ENCODE assay signal across 10 mouse cellular contexts in genomic region chr9:21034481-21035085, GRCm38 (mm10). TPM values are rescaled to one million over a fixed set of nuclear protein-coding genes. Genes with fewer than 3 reads are reported as not detected.
DNase-seq lines count a peak whose midpoint lies in the region; ATAC-seq lines count a peak whose summit lies in the region.
"Had no signal": no experiment of that assay in that cellular context is flagged by ENCODE, and none has a peak within 500 bp of the region (broad histone marks: within the 10 kb centered on the region; RNA-seq: fewer than 3 reads in every experiment).

No protein-coding gene starts in this region.

- H3K36me3 ChIP-seq in heart, embryonic 11.5 days (ENCODE audit: control insufficient read depth, insufficient read depth, low read length): no peaks in the 10 kb centered on the region
- H3K36me3 ChIP-seq in limb, embryonic 11.5 days (ENCODE audit: control insufficient read depth, insufficient read depth, low read length): no peaks in the 10 kb centered on the region
- H3K36me3 ChIP-seq: heart, embryonic 15.5 days had no signal

- intact Hi-C loops in heart, postnatal 14 days (cut with DNase I): loop anchor here (5.0 kb wide), 1 partner anchor 58 kb away; the partner anchor contains the start of genes Gm38431 and Raver1

- no peak overlapping the region for H3K27ac ChIP-seq in heart, embryonic 11.5 days (ENCODE audit: low read depth, low read length)
- no peak overlapping the region for H3K27ac ChIP-seq in limb, embryonic 11.5 days (replicated peaks; ENCODE audit: low read depth, low read length)
- H3K27ac ChIP-seq: heart, embryonic 15.5 days had no signal

- no peak for DNase-seq in heart, postnatal 14 days
- DNase-seq in testis, postnatal 10 days (ENCODE audit: low spot score): peak; percentile 55
- no peak for DNase-seq in testis, postnatal 14 days (ENCODE audit: low spot score)
- peak; percentile 65 for DNase-seq in limb, embryonic 11.5 days (ENCODE audit: low spot score)
- no peak for DNase-seq in spleen, postnatal 4 days (ENCODE audit: low spot score in 2 of 2)
- no peak for DNase-seq in spleen, postnatal 36 days (ENCODE audit: low spot score in 2 of 2)
- no peak for DNase-seq in gastrocnemius, adult 8-10 months (ENCODE audit: low spot score in 2 of 2)

- WGBS in heart, embryonic 11.5 days (ENCODE audit: insufficient replicate concordance): 4% methylated on average over 17 of the region's 17 CpGs
- 4% methylated on average over 17 of the region's 17 CpGs for WGBS in limb, embryonic 11.5 days

- ATAC-seq in heart, embryonic 11.5 days (replicated peaks; ENCODE audit: insufficient number of reproducible peaks, low FRiP score, low TSS enrichment): no peak
- no peak for ATAC-seq in limb, embryonic 11.5 days (ENCODE audit: insufficient number of reproducible peaks, low FRiP score, low TSS enrichment, low read depth)

- H3K27me3 ChIP-seq in heart, embryonic 11.5 days (ENCODE audit: control insufficient read depth, insufficient read depth, low read length): peaks cover 79% of the 10 kb centered on the region
- H3K27me3 ChIP-seq in limb, embryonic 11.5 days (ENCODE audit: control insufficient read depth, insufficient read depth, low read length): peaks cover 89% of the 10 kb centered on the region

- H3K4me2 ChIP-seq in heart, embryonic 11.5 days: 0 out of 2 replicates have a peak overlapping the region, but pooled peaks have one; percentile 19
- no peak overlapping the region for H3K4me2 ChIP-seq in limb, embryonic 11.5 days (ENCODE audit: low read depth, severe bottlenecking)

- no peak overlapping the region for H3K9ac ChIP-seq in heart, embryonic 11.5 days (ENCODE audit: low read depth, low read length)
- H3K9ac ChIP-seq in limb, embryonic 11.5 days (ENCODE audit: low read length): no peak overlapping the region
- H3K9ac ChIP-seq: heart, embryonic 15.5 days had no signal

- no peaks in the 10 kb centered on the region for H3K9me3 ChIP-seq in heart, embryonic 11.5 days (replicated peaks; ENCODE audit: control insufficient read depth, low read length)
- H3K9me3 ChIP-seq in limb, embryonic 11.5 days (ENCODE audit: control insufficient read depth, low read length): no peaks in the 10 kb centered on the region
- H3K9me3 ChIP-seq: heart, embryonic 15.5 days had no signal

- H3K4me3 ChIP-seq in heart, embryonic 11.5 days (ENCODE audit: low read depth, low read length): no peak overlapping the region
- H3K4me3 ChIP-seq in limb, embryonic 11.5 days (ENCODE audit: low read depth, low read length): no peak overlapping the region
- H3K4me3 ChIP-seq: heart, embryonic 15.5 days had no signal

- H3K4me1 ChIP-seq in heart, embryonic 11.5 days (ENCODE audit: control insufficient read depth, insufficient read depth, low read length): peaks cover 48% of the 10 kb centered on the region
- peaks cover 31% of the 10 kb centered on the region for H3K4me1 ChIP-seq in limb, embryonic 11.5 days (ENCODE audit: control insufficient read depth, insufficient read depth, low read length)

RNA-seq across cellular contexts. Expression of gene Icam5, which starts 2.7 kb away (rescaled TPM):
- not detected in 2 replicates for polyA plus RNA-seq in heart, embryonic 11.5 days (2014; fragmentation: Nextera tagmentation; extraction: Ambion mirVana)
- under 1 TPM in 1 of 2 experiments, not detected in 1; 0.12 TPM for total RNA-seq in heart, postnatal 14 days (2021)
- polyA plus RNA-seq in limb, embryonic 11.5 days (2014; fragmentation: Nextera tagmentation; extraction: Ambion mirVana): not detected in 2 replicates
- under 1 TPM in 1 of 4 experiments, not detected in 3; 0.08 TPM for total RNA-seq in gastrocnemius, adult 8-10 months (2022)
- total RNA-seq: neutrophil, adult 5-6 weeks had no signal

RNA-seq across cellular contexts. Expression of gene Icam4, which starts 5.4 kb away (rescaled TPM):
- polyA plus RNA-seq in heart, embryonic 11.5 days (2014; fragmentation: Nextera tagmentation; extraction: Ambion mirVana): 18.9 and 25.4 TPM in 2 replicates
- total RNA-seq in heart, postnatal 14 days (2021): under 1 TPM; 0.37 to 0.38 TPM
- polyA plus RNA-seq in limb, embryonic 11.5 days (2014; fragmentation: Nextera tagmentation; extraction: Ambion mirVana): 3.6 and 5.3 TPM in 2 replicates
- 1 to 10 TPM; 1.3 to 2.7 (median 1.8) TPM for total RNA-seq in gastrocnemius, adult 8-10 months (2022)
- total RNA-seq: neutrophil, adult 5-6 weeks had no signal

RNA-seq across cellular contexts. Expression of gene Icam1, which starts 18.8 kb away (rescaled TPM):
- 8.1 and 8.5 TPM in 2 replicates for polyA plus RNA-seq in heart, embryonic 11.5 days (2014; fragmentation: Nextera tagmentation; extraction: Ambion mirVana)
- 10 to 100 TPM in 1 of 2 experiments, 1 to 10 TPM in 1; 8.5 to 10.1 TPM for total RNA-seq in heart, postnatal 14 days (2021)
- 5.5 and 8.3 TPM in 2 replicates for polyA plus RNA-seq in limb, embryonic 11.5 days (2014; fragmentation: Nextera tagmentation; extraction: Ambion mirVana)
- total RNA-seq in gastrocnemius, adult 8-10 months (2022): 1 to 10 TPM; 1.3 to 2.3 (median 1.4) TPM

RNA-seq across cellular contexts. Expression of gene Mrpl4, which starts 32.0 kb away (rescaled TPM):
- polyA plus RNA-seq in heart, embryonic 11.5 days (2014; fragmentation: Nextera tagmentation; extraction: Ambion mirVana): 140 and 147 TPM in 2 replicates
- 100 to 1,000 TPM; 116 to 123 TPM for total RNA-seq in heart, postnatal 14 days (2021)
- 163 and 169 TPM in 2 replicates for polyA plus RNA-seq in limb, embryonic 11.5 days (2014; fragmentation: Nextera tagmentation; extraction: Ambion mirVana)
- 10 to 100 TPM; 53.7 to 58.9 (median 55.7) TPM for total RNA-seq in gastrocnemius, adult 8-10 months (2022)

RNA-seq across cellular contexts. Expression of gene Zglp1, which starts 32.3 kb away (rescaled TPM):
- 0.28 and 1.8 TPM in 2 replicates for polyA plus RNA-seq in heart, embryonic 11.5 days (2014; fragmentation: Nextera tagmentation; extraction: Ambion mirVana)
- not detected for total RNA-seq in heart, postnatal 14 days (2021)
- polyA plus RNA-seq in limb, embryonic 11.5 days (2014; fragmentation: Nextera tagmentation; extraction: Ambion mirVana): 1.4 and 2.4 TPM in 2 replicates
- not detected for total RNA-seq in gastrocnemius, adult 8-10 months (2022)
- total RNA-seq: neutrophil, adult 5-6 weeks had no signal
- polyA plus RNA-seq: heart, embryonic 15.5 days had no signal

Comparison
In these comparisons a context has a peak if more than half of its experiments do, and no peak if none do; other contexts are left out.
1. DNase-seq: peak in testis, postnatal 10 days (single experiment) and limb, embryonic 11.5 days (single experiment); none in heart, postnatal 14 days (0 of 2), testis, postnatal 14 days (single experiment), spleen, postnatal 4 days (0 of 2), spleen, postnatal 36 days (0 of 2) and gastrocnemius, adult 8-10 months (0 of 2).